Mouse (Mus musculus): ENCODE measurements around the gene Nthl1.

DNA sequence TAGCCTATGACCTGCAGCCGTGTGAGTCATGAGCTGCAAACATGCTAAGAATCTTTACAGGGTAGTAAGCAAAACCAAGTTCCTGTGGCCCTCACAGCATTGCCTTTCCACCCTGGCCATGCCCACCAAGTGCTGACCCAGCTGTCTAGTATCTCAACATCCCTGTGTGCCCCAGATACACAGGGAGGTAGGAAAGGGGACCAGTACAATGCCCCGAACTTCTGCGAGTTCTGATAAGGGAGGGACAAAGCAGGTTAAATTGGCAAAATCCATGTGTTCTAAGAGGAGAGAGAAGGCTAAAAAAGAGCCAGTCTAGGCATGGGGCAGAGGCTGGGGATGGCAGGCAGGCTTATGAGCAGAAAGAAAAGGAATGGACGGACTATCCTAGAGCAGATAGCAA is 24.1 kb upstream of the Nthl1 start:
- TF ChIP-seq POLR2A (IDR thresholded peaks at IDR 0.05; ENCODE audit: control insufficient read depth, extremely low read depth, insufficient read depth, low read length, poor library complexity) (no peak), CTCF (IDR thresholded peaks at IDR 0.05; ENCODE audit: borderline replicate concordance, control insufficient read depth, extremely low read depth, insufficient read depth, low read length, poor library complexity) (no peak)

Measured in thymus, adult 2 months (tissue).